Mouse (Mus musculus) heart, embryonic 14.5 days (tissue): Measurements from ENCODE around the gene Pak1. TPM values are rescaled to one million over a fixed set of nuclear protein-coding genes. Genes with fewer than 3 reads are reported as not detected.

ENCODE experiments used
- ATAC-seq: fragments of 200-750 bp; cut with Nextera tagmentation; 2 replicates; pipeline ENCODE4 v1.8.0; 2017; ENCODE audit warnings: low read depth, moderate TSS enrichment; ENCODE audit not compliant: insufficient number of reproducible peaks, insufficient read depth, low FRiP score
- H3K27ac ChIP-seq, 2 experiments: fragments of 200-500 bp in 1 of 2; fragments of 300-500 bp in 1 of 2; sonication (generic) in 1 of 2; replicated peaks in 1 of 2; 2 replicates each; pipeline ENCODE4 v1.5.1; 2012 to 2014; ENCODE audit warnings: low read depth in 2 of 2, low read length in 2 of 2, control low read depth in 1 of 2, mild to moderate bottlenecking in 1 of 2, mixed read lengths in 1 of 2; ENCODE audit not compliant: control insufficient read depth in 1 of 2, insufficient read depth in 1 of 2
- H3K27me3 ChIP-seq: fragments of 300-500 bp; sonication (generic); 2 replicates; pipeline ENCODE4 v1.6.1; 2014; ENCODE audit warnings: mild to moderate bottlenecking, low read length, control low read depth; ENCODE audit not compliant: control insufficient read depth, insufficient read depth
- H3K36me3 ChIP-seq: fragments of 300-500 bp; sonication (generic); 2 replicates; pipeline ENCODE4 v1.6.1; 2014; ENCODE audit warnings: mild to moderate bottlenecking, control low read depth, low read length, mixed read lengths; ENCODE audit not compliant: control insufficient read depth, insufficient read depth
- H3K4me1 ChIP-seq, 2 experiments: fragments of 200-500 bp in 1 of 2; fragments of 300-500 bp in 1 of 2; sonication (generic) in 1 of 2; 2 replicates each; pipeline ENCODE4 v1.6.1; 2012 to 2014; ENCODE audit warnings: low read length in 2 of 2, control low read depth in 1 of 2, mixed read lengths in 1 of 2; ENCODE audit not compliant: control insufficient read depth in 2 of 2, insufficient read depth in 2 of 2
- H3K4me2 ChIP-seq: fragments of 300-500 bp; sonication (generic); 2 replicates; pipeline ENCODE4 v1.6.1; 2014; ENCODE audit warnings: mild to moderate bottlenecking, low read length
- H3K4me3 ChIP-seq, 2 experiments: fragments of 200-500 bp in 1 of 2; fragments of 300-500 bp in 1 of 2; sonication (generic) in 1 of 2; 2 replicates each; pipeline ENCODE4 v1.5.1; 2012 to 2014; ENCODE audit warnings: low read length in 2 of 2, mild to moderate bottlenecking in 2 of 2, control low read depth in 1 of 2, low read depth in 1 of 2, moderate library complexity in 1 of 2; ENCODE audit not compliant: control insufficient read depth in 1 of 2, insufficient read depth in 1 of 2
- H3K9ac ChIP-seq: fragments of 300-500 bp; sonication (generic); 2 replicates; pipeline ENCODE4 v1.6.1; 2014; ENCODE audit warnings: mild to moderate bottlenecking, low read length
- H3K9me3 ChIP-seq: fragments of 300-500 bp; sonication (generic); 2 replicates; pipeline ENCODE4 v1.6.1; 2016; ENCODE audit warnings: low read length, control low read depth; ENCODE audit not compliant: control insufficient read depth
- WGBS: fragments of 180-500 bp; shearing (Covaris S2); extraction: QIAGEN DNeasy Blood & Tissue Kit; methylation state at CpG from one replicate; pipeline ENCODE4 v1.1.7; 2014; 5-methylcytosine and 5-hydroxymethylcytosine counted together
- polyA plus RNA-seq: library from polyadenylated mRNA; unstranded; fragments of >200 nt; fragmentation: Nextera tagmentation; extraction: Ambion mirVana; gene quantifications from 2 replicates; pipeline ENCODE4 v1.2.1, GENCODE M21; 2014

Gene Pak1
- polyA plus RNA-seq, 1 experiment from 2014 or later = 4.1 TPM

DNA sequence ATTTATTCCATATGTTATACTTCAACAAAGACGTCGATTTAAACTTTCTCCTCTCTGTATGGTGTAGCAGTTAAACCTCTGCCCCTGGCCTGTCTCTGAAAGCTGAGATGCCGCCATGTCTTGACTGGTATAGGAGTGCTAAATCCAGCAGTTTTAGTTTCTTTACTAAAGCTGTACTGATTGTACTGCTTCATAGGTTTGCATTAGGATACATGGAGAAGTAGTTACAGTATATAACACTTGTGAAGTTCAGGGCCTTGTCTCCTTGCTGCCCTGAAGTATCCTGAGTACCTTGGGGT, 16.7 kb downstream of the Pak1 start:
- H3K27me3 ChIP-seq = no peaks in the 10 kb centered on the region
- H3K27ac ChIP-seq = no peak overlapping the region
- no peak overlapping the region for H3K4me2 ChIP-seq
- ATAC-seq = no peak
- no peaks in the 10 kb centered on the region for H3K4me1 ChIP-seq
- 85% methylated on average over 3 of the region's 3 CpGs for WGBS
- no peaks in the 10 kb centered on the region for H3K36me3 ChIP-seq
- H3K4me3 ChIP-seq = no peak overlapping the region
- no peaks in the 10 kb centered on the region for H3K9me3 ChIP-seq
- H3K9ac ChIP-seq = no peak overlapping the region

DNA sequence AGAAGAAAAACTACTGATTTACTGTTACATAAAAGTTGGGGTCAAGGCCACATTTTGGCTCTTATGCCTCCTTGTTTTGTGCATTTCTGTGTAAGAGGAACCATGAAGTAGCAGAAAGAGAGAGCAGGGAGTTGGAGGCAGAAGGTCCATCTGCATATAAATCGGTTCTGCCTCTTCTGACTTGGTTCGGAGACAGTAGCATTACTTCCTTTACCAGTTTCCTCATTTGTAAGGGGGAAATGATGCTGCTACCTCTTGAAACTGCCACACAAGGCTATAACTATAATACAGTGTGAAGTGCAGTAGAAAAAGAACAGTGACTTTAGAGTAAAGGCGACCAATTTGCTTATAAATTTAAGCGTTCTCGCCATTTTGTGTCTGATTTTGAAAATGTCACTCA, 21.0 kb downstream of the Pak1 start:
- Histone ChIP-seq H3K9ac (no peak overlapping the region), H3K4me2 (no peak overlapping the region), H3K36me3 (no peaks in the 10 kb centered on the region), H3K27me3 (no peaks in the 10 kb centered on the region), H3K27ac (no peak overlapping the region), H3K4me3 (no peak overlapping the region), H3K4me1 (no peaks in the 10 kb centered on the region), H3K9me3 (no peaks in the 10 kb centered on the region)
- no peak for ATAC-seq
- WGBS = 78% methylated on average over 5 of the region's 5 CpGs

DNA sequence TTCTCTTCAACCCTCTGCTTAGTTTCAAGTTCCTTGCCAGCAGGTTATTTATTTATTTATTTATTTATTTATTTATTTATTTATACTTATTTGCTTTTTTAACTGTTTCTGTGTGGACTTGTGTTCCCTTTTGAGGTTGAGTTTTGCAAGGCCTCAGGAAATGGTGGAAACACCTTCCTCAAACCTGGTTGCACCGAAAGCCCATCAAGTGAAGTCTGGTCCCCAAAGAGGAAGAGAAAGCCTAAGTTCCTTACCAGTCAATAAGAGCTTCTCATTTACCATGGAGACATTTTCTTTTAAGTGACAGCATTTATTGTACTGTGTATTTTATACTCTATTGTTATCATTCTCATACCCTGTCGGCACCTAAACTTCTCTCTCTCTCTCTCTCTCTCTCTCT, 33.5 kb downstream of the Pak1 start:
- H3K4me2 ChIP-seq = no peak overlapping the region
- no peaks in the 10 kb centered on the region for H3K9me3 ChIP-seq
- 80% methylated on average over 2 of the region's 2 CpGs for WGBS
- no peak overlapping the region for H3K27ac ChIP-seq
- no peak overlapping the region for H3K9ac ChIP-seq
- H3K4me3 ChIP-seq = no peak overlapping the region
- no peak for ATAC-seq
- no peaks in the 10 kb centered on the region for H3K36me3 ChIP-seq
- no peaks in the 10 kb centered on the region for H3K27me3 ChIP-seq
- no peaks in the 10 kb centered on the region for H3K4me1 ChIP-seq

DNA sequence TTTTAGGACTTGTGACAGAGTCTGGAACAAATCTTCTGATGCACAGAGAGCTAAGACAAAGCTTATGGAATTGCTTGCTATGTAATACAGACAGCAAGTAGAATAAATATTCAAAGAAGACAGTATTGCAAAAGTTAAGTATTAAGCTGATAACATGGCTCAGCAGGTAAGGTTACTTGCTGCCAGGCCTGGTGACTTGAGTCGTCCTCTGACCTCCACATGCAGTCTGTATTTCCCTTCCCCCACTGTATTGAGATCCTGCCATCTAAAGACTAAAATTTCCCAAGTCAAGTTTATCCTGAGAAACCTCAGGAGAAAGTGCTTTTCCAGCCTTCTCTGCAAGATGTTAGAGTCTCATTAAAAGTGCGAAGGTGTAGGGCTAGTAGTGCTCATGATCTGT, 40.8 kb downstream of the Pak1 start:
- no peaks in the 10 kb centered on the region for H3K9me3 ChIP-seq
- 74% methylated on average over 2 of the region's 2 CpGs for WGBS
- no peaks in the 10 kb centered on the region for H3K36me3 ChIP-seq
- ATAC-seq = no peak
- H3K27me3 ChIP-seq = no peaks in the 10 kb centered on the region
- no peaks in the 10 kb centered on the region for H3K4me1 ChIP-seq
- no peak overlapping the region for H3K27ac ChIP-seq
- no peak overlapping the region for H3K9ac ChIP-seq
- no peak overlapping the region for H3K4me3 ChIP-seq
- no peak overlapping the region for H3K4me2 ChIP-seq

DNA sequence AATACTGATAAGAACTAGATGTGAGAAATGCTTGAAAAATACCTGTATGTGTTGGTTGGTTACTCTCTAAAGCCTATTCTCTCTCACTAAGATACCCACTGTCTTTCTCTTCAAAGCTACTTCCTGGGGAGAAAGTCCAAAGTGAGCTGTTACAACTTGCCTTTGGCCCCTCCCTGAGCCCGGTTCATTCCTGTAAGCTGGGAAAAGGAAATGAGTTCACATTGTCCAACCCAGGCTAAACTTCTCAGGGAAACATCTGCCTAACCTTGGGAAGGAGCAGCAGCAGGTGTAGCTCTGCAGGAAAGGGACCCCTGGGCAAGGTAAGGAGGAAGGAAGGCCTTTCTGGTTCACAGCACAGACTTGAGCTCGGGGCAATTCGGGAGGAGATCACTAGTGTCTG, 42.4 kb downstream of the Pak1 start:
- H3K27me3 ChIP-seq = no peaks in the 10 kb centered on the region
- H3K36me3 ChIP-seq = no peaks in the 10 kb centered on the region
- no peaks in the 10 kb centered on the region for H3K9me3 ChIP-seq
- no peak overlapping the region for H3K4me3 ChIP-seq
- no peak for ATAC-seq
- WGBS = 79% methylated on average over 3 of the region's 3 CpGs
- no peaks in the 10 kb centered on the region for H3K4me1 ChIP-seq
- H3K27ac ChIP-seq = no peak overlapping the region
- no peak overlapping the region for H3K4me2 ChIP-seq
- H3K9ac ChIP-seq = no peak overlapping the region

DNA sequence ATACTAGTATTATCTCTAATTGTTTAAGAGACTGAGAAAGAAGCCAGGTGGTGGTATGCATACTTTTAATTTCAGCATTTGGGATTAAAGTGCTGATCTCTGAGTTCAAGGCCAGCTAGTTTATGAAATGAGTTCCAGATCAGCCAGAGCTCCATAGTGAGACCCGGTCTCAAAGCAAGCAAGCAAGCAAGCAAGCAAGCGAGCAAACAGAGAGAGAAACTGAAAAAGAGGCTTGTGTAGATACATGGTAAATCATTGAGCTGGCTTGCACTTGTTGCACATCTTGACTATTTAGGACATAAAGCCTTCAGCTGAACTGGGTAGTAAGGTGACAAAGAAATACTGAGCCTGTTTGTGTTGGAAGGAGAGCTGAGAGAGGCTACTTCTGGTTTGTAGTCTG, 44.6 kb downstream of the Pak1 start:
- H3K4me1 ChIP-seq = no peaks in the 10 kb centered on the region
- 82% methylated on average over 2 of the region's 2 CpGs for WGBS

DNA sequence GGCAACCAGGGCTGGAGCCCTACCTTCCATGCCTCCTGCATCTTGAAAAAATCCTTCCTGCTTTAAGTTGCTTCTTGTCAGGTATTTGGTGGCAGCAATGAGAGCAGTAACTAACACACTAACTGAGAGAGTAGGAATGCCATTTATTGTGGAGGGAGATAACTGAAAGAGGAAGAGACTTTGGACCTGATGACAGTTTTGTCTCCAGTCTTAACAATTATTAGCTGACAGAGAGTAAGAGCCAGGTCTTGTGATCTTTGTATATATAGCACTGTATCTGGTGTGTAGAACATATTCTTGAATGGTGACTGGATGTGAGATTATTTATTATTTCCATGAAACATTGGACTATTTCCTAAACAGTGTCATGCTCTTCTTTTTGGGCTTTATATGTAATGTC, 50.2 kb downstream of the Pak1 start:
- no peaks in the 10 kb centered on the region for H3K36me3 ChIP-seq
- H3K4me1 ChIP-seq = peaks cover 0 to 3% of the 10 kb centered on the region in 2 experiments; a peak in 1 of 4 replicates
- no peak overlapping the region for H3K4me3 ChIP-seq
- H3K4me2 ChIP-seq = no peak overlapping the region
- H3K9ac ChIP-seq = no peak overlapping the region
- no peak overlapping the region for H3K27ac ChIP-seq
- ATAC-seq = no peak
- no peaks in the 10 kb centered on the region for H3K9me3 ChIP-seq
- H3K27me3 ChIP-seq = no peaks in the 10 kb centered on the region

More for the DNA sequence above, 44.6 kb downstream of the Pak1 start:
- no peak overlapping the region for H3K4me3 ChIP-seq
- H3K9ac ChIP-seq = no peak overlapping the region
- no peak overlapping the region for H3K4me2 ChIP-seq
- no peak for ATAC-seq
- H3K9me3 ChIP-seq = no peaks in the 10 kb centered on the region
- no peak overlapping the region for H3K27ac ChIP-seq
- no peaks in the 10 kb centered on the region for H3K27me3 ChIP-seq
- no peaks in the 10 kb centered on the region for H3K36me3 ChIP-seq

DNA sequence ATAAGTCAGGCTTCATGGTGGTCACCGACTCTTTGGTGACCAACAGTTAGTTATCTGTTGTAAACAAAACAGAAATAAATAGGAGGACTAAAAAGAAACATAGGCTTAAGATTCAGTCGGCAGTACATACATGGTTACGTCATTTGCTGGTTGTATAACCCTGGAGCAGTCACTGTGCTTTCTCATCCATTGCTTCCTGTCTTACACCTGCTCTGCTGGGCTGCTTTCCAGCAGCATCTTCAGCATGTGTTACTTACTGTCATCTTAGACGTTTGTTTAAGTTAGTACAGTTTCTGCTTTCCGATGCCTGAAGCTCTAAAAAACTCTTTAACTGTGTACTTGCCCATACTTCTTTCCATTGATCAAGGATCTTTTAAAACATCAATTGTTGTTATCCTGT, 53.0 kb downstream of the Pak1 start:
- H3K9ac ChIP-seq = no peak overlapping the region
- H3K4me2 ChIP-seq = no peak overlapping the region
- H3K36me3 ChIP-seq = no peaks in the 10 kb centered on the region
- no peak overlapping the region for H3K27ac ChIP-seq
- no peaks in the 10 kb centered on the region for H3K9me3 ChIP-seq
- no peak for ATAC-seq
- H3K4me3 ChIP-seq = no peak overlapping the region
- peaks cover 0 to 3% of the 10 kb centered on the region in 2 experiments; a peak in 1 of 4 replicates for H3K4me1 ChIP-seq
- WGBS = 81% methylated on average over 5 of the region's 5 CpGs
- H3K27me3 ChIP-seq = no peaks in the 10 kb centered on the region
